Mouse (Mus musculus) thymus, postnatal 14 days (tissue): ENCODE measurements around the gene Iba57.

ENCODE experiments used
- DNase-seq: peaks from one replicate; pipeline ENCODE4 v3.0.0; 2021

The Iba57 gene

GRCm38 (mm10) chr11:59130782-59131181 lies 32.8 kb downstream of the Iba57 start:
- no peak for DNase-seq

- no peak for DNase-seq
Observed at GRCm38 (mm10) chr11:59105945-59106344, 57.6 kb downstream of the Iba57 start.
